Mouse (Mus musculus): ENCODE data around the gene Alpk1.

DNA sequence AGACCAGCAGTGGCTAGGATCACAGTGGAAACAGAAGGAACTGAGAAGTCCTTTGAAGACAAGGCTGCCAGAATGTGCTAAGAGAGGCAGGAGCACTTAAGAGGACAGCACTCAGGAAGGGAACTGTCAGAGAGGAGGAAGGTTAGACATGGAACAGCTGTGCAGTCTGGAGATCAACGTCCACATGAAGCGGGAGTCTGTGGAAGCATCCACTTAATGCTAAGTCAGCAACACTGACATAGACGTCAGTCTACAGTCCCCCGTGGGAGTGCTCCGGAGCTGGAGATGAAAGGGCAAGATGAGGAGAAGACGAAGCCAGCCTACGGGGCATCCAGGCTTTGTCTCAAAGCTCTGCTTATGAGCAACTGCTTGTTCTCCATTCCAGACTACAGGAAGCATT lies 46.8 kb upstream of the Alpk1 start:
- TF ChIP-seq CTCF (IDR thresholded peaks at IDR 0.05; ENCODE audit: low read depth) (no peak), EP300 (IDR thresholded peaks at IDR 0.05; ENCODE audit: low read depth) (no peak)

All from liver, embryonic 14.5 days (tissue).